Mouse (Mus musculus): ENCODE measurements at regions not wholly inside any gene's neighbourhood (a gene's known extent, or its start where the extent isn't known, plus 50 kb on each side); places are given as distances from the start of the nearest gene placed in this dataset.
A peak's percentile ranks its signal among the peaks of the same experiment; 100 is the strongest.
"Not testable (repeated sequence)": the region's sequence is repeated elsewhere in the genome, so short reads cannot be mapped to it uniquely, and the experiment has no call there.

DNA sequence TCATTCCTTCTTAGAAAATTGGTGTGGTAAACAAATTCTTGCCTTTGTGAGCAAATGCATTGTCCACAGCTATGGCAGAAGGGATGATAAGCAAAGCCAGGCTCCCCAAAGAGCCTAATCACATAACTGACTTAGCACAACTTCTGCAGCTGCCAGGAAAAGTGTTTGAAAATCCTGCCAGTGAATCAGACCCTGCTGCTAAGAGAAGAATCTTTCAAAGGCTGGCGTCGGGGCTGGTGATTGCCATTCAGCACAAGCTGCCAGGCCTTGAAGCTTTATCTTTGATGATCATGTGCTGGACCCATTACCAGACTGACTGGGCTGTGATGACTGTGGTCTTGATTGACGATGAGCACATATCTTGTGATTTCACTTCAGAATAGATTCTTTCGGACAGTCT, 713.9 kb upstream of the Tex47 start:
- TF ChIP-seq CTCF (conservative IDR thresholded peaks at IDR 0.05; ENCODE audit: low read length) (no peak), POU5F1 (IDR thresholded peaks at IDR 0.05; ENCODE audit: borderline replicate concordance, low read length) (no peak), NANOG (IDR thresholded peaks at IDR 0.05; ENCODE audit: borderline replicate concordance, low read length) (no peak)
- Histone ChIP-seq H3K4me3 (replicated peaks; ENCODE audit: low read length) (no peak overlapping the region), H3K27me3 (ENCODE audit: insufficient read depth, low read length) (no peaks in the 10 kb centered on the region), H3K9me3 (ENCODE audit: low read length) (no peaks in the 10 kb centered on the region), H3K36me3 (ENCODE audit: insufficient read depth, low read length) (no peaks in the 10 kb centered on the region), H3K4me1 (replicated peaks; ENCODE audit: low read depth, low read length) (no peaks in the 10 kb centered on the region)

DNA sequence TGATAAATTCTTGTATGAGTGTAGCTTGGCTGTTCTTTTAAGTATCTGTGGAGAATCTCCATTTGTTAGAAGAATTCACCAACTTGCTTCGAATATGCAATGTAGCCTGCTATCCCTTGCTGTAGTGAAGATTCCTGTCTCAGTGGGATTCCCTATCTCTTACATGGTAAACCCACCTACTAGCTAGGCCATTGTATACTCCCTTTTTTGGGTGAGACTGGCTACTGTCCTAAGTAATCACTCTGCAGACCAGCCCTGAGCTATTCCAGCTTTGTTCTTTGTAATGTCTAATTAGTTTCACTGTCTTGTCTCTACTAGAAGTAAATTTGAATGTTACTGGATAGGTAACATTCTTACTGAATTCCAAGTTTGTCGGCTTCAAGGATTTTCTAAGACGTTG, 692.8 kb upstream of the Tex47 start:
- H3K27me3 ChIP-seq (ENCODE audit: insufficient read depth, low read length); H3K36me3 ChIP-seq (ENCODE audit: insufficient read depth, low read length); H3K4me3 ChIP-seq (replicated peaks; ENCODE audit: low read length); H3K4me1 ChIP-seq (replicated peaks; ENCODE audit: low read depth, low read length): not testable (repeated sequence)
- peaks cover 41% of the 10 kb centered on the region for H3K9me3 ChIP-seq (ENCODE audit: low read length)

DNA sequence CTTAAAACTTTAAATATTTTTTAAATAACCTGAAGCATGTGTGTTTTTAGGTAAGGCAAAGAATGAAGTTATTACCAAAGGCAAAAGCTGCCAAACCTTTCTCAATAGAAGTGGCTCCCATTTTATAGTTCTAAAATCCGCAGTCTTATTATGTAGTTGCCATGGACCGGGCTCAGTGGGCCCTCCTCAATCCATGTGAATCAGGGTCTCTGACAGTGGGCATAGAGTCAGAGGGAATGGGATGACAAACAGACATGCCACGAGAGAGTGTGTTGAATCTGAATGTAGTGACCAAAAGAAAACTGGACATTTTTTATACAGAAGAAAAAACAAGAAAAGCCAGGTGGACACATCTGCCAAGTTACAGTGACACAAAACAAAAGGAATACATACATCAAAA, 659.0 kb upstream of the Tex47 start:
- H3K9me3 ChIP-seq (ENCODE audit: low read length) = peaks cover 23% of the 10 kb centered on the region
- no peaks in the 10 kb centered on the region for H3K36me3 ChIP-seq (ENCODE audit: insufficient read depth, low read length)
- H3K4me3 ChIP-seq (replicated peaks; ENCODE audit: low read length) = no peak overlapping the region
- no peaks in the 10 kb centered on the region for H3K4me1 ChIP-seq (replicated peaks; ENCODE audit: low read depth, low read length)
- H3K27me3 ChIP-seq (ENCODE audit: insufficient read depth, low read length) = no peaks in the 10 kb centered on the region
- TF ChIP-seq POU5F1 (IDR thresholded peaks at IDR 0.05; ENCODE audit: borderline replicate concordance, low read length) = no peak

DNA sequence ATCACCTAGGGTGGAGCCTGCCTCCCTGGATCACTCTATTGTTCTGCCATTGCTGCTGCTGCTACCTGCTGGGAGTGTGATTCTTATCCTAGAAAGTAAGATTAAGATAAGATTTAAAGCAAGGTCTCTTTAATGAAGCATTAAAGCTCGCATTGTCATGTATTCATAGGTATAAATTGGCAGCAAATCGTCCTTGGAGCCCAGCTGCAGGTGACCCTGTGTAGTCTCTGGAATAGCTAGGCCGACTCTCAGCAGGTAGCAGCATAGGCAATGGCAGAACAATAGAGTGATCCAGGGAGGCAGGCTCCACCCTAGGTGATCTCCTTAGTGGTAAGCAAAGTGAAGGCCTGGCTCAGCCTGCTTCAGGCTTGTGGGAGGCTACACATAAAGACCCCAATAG, 627.7 kb upstream of the Tex47 start:
- TF ChIP-seq NANOG (IDR thresholded peaks at IDR 0.05; ENCODE audit: borderline replicate concordance, low read length) = peak; percentile 67; the same call in 1 of the 2 replicates
- not testable (repeated sequence) for H3K4me3 ChIP-seq (replicated peaks; ENCODE audit: low read length); H3K36me3 ChIP-seq (ENCODE audit: insufficient read depth, low read length); H3K4me1 ChIP-seq (replicated peaks; ENCODE audit: low read depth, low read length); H3K27me3 ChIP-seq (ENCODE audit: insufficient read depth, low read length)
- H3K9me3 ChIP-seq (ENCODE audit: low read length) = peaks cover 61% of the 10 kb centered on the region

DNA sequence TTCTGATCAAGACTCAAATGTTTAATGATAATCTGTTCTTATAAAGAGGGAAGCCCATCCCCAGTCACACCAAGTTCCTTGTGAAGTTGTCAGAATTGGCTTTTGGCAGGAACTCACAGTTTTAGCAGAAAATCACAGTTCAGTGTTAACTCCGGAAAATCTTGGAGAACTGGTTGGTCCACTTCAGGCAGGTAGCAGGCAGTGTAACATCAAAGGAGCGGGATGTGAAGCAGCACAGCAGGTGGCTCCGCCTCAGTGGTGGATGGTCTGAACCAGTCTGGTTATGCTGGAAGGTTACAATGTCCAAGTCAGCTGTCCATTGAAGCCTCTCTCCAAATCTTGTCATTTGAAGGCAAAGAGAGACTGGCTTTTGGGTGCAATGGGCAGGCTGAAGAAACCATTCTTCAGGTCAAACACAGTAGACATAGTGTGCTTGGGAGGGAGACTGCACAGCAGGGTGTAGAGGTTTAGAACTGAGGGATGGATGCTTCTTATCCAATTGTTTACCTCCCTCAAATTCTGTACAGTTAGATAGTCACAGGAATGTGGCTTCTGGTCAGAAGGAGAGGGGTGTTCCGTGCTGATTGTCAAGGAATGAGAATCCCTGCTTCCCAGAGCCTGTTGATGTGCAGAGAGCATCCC, 594.1 kb upstream of the Tex47 start:
- Histone ChIP-seq H3K9me3 (ENCODE audit: low read length) (no peaks in the 10 kb centered on the region), H3K27me3 (ENCODE audit: insufficient read depth, low read length) (no peaks in the 10 kb centered on the region), H3K4me1 (replicated peaks; ENCODE audit: low read depth, low read length) (no peaks in the 10 kb centered on the region), H3K36me3 (ENCODE audit: insufficient read depth, low read length) (no peaks in the 10 kb centered on the region), H3K4me3 (replicated peaks; ENCODE audit: low read length) (no peak overlapping the region)
- TF ChIP-seq NANOG (IDR thresholded peaks at IDR 0.05; ENCODE audit: borderline replicate concordance, low read length) (no peak), CTCF (conservative IDR thresholded peaks at IDR 0.05; ENCODE audit: low read length) (no peak), POU5F1 (IDR thresholded peaks at IDR 0.05; ENCODE audit: borderline replicate concordance, low read length) (no peak)

DNA sequence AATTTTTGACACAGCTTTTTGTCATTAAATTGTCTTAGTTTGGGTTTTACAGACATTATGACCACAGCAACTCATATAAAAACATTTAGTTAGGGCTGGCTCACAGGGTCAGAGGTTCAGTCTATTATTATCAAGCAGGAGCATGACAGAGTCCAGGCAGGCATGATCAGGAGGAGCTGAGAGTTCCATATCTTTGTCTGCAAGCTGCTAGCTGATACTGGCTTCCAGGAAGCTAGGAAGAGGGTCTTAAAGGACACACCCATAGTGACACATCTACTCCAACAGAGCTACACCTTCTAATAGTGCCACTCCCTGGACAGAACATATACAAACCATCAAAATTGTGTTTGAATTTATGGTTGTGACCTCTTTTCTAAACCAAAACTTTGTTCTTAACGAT, 587.7 kb upstream of the Tex47 start:
- TF ChIP-seq NANOG (IDR thresholded peaks at IDR 0.05; ENCODE audit: borderline replicate concordance, low read length) (no peak), POU5F1 (IDR thresholded peaks at IDR 0.05; ENCODE audit: borderline replicate concordance, low read length) (no peak), CTCF (conservative IDR thresholded peaks at IDR 0.05; ENCODE audit: low read length) (no peak)
- H3K27me3 ChIP-seq (ENCODE audit: insufficient read depth, low read length) = no peaks in the 10 kb centered on the region
- H3K9me3 ChIP-seq (ENCODE audit: low read length) = no peaks in the 10 kb centered on the region
- no peaks in the 10 kb centered on the region for H3K4me1 ChIP-seq (replicated peaks; ENCODE audit: low read depth, low read length)
- no peaks in the 10 kb centered on the region for H3K36me3 ChIP-seq (ENCODE audit: insufficient read depth, low read length)
- no peak overlapping the region for H3K4me3 ChIP-seq (replicated peaks; ENCODE audit: low read length)

DNA sequence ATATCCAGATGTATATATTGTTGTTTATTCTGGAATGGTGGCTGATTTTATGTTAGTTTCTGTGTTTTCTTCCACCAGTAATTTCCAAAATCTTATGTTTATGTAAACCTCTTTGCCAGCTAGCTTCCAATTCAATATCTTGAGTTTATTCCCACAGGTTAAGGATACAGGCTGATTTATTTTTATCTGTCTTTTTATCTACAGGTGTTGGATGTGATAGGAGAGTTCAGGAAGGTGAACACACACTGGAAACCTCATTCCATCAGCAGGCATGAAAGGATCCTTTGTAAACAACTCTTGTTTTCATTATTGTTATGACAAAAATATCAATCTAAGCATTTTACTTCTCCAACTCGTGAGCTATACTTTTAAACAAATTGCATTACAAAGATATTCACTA, 587.3 kb upstream of the Tex47 start:
- TF ChIP-seq CTCF (conservative IDR thresholded peaks at IDR 0.05; ENCODE audit: low read length) = no peak
- TF ChIP-seq POU5F1 (IDR thresholded peaks at IDR 0.05; ENCODE audit: borderline replicate concordance, low read length) = no peak
- TF ChIP-seq NANOG (IDR thresholded peaks at IDR 0.05; ENCODE audit: borderline replicate concordance, low read length) = no peak
- Histone ChIP-seq H3K9me3 (ENCODE audit: low read length) (no peaks in the 10 kb centered on the region), H3K4me3 (replicated peaks; ENCODE audit: low read length) (no peak overlapping the region), H3K36me3 (ENCODE audit: insufficient read depth, low read length) (no peaks in the 10 kb centered on the region), H3K4me1 (replicated peaks; ENCODE audit: low read depth, low read length) (no peaks in the 10 kb centered on the region), H3K27me3 (ENCODE audit: insufficient read depth, low read length) (no peaks in the 10 kb centered on the region)
